Mouse (Mus musculus) testis, postnatal 14 days (tissue): ENCODE measurements around the gene Hoxc11.

ENCODE experiments used
- DNase-seq: peaks from one replicate; pipeline ENCODE4 v3.0.0; 2021; ENCODE audit warnings: low spot score

The Hoxc11 gene

DNA sequence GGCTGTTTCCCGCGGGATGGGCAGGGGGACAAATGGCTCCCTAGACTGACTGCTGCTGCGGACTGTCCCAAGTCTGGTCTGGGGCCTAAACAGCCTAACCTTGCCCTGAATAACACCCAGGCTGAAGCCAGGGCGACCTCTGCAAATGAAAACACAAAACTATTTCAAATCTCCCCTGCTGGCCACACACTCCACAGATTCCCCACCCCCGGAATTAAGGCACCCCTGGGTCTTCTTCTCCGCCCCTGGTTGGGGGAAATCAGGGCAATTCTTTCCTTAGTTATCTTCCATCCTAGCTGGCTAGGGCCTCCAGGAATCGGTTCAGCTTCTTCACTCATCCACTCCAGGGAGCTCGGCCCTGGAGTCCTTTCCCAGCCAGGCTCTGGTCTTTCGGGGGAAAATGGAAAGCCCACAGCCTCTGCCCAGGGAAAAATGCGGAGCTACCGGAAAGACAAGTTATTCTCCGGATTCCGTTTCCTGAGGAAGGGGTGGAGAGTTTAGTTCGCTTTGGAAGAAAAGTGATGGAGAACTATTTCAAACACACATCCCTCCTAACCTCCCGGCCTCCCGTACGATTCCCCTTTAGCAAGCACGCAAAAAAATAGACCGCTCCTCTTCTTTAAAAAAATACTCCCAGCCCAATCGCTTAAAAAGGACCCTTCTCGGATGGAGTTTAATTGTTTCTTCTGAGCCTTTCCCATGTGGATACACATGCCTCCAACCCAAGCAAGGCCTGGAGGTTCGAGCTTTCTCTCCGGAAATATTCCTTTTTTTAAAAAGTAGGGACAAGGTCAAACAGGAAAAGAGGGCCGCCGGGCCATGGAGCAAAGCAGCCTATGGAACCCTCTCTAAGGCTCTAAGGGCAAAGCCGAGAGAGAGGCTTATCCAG is 11.0 kb downstream of the Hoxc11 start:
- DNase-seq: no peak

DNA sequence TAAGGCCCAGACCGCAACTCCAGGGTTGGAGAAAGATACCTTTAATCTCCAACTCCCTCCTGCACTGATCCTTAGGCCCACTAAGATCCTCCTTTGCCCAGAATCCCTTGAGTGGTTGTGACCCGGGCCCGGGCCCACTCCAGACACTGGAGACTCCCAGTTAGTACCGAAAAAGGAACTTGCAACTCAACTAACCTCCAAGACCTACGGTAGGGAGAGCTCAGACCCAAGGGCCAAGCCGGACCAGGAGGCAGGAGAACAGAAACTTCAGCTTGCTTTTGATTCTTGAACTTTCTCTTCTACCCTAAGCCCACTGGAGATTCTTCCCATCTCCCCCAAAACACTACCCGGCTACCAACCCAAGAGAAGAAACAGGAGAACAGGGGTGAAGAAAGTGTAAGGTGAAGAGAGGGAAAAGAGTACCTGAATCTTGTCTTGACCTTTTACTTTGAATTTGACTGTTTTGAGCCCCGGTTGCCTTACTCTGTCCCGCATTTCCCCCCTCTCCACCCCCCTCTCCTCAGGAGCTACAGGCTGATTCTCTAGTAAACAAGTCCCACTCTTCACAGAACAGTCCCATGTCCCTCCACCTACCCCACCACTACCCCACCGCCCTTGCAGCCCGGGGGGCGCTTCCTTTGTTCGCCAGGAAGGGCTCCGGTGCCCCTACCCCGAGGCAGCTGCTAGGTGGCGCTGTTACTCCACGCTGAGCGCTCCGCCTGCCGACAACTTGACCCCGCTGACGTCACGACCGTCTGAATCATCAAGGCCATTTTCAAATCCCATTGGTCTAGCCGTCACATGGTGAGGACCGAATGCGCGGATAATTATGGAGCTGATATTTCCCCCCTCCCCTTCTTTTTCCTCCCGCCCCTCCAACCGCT is 11.9 kb downstream of the Hoxc11 start:
- DNase-seq: peak; percentile 84

GRCm38 (mm10) chr15:102966776-102967311 is 12.6 kb downstream of the Hoxc11 start, which contains the start of gene Hoxc10:
Gene Hoxc10 (plus strand): TSS chr15:102966796.
- no peak for DNase-seq

DNA sequence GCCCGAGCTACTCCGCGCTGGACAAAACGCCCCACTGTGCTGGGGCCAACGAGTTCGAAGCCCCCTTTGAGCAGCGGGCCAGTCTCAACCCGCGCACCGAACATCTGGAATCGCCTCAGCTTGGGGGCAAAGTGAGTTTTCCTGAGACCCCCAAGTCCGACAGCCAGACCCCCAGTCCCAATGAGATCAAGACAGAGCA is 13.0 kb downstream of the Hoxc11 start, which contains the start of gene Hoxc5:
Gene Hoxc5, plus strand, starts transcription at position 132 of the 199 bp plus-strand sequence.
- no peak for DNase-seq

DNA sequence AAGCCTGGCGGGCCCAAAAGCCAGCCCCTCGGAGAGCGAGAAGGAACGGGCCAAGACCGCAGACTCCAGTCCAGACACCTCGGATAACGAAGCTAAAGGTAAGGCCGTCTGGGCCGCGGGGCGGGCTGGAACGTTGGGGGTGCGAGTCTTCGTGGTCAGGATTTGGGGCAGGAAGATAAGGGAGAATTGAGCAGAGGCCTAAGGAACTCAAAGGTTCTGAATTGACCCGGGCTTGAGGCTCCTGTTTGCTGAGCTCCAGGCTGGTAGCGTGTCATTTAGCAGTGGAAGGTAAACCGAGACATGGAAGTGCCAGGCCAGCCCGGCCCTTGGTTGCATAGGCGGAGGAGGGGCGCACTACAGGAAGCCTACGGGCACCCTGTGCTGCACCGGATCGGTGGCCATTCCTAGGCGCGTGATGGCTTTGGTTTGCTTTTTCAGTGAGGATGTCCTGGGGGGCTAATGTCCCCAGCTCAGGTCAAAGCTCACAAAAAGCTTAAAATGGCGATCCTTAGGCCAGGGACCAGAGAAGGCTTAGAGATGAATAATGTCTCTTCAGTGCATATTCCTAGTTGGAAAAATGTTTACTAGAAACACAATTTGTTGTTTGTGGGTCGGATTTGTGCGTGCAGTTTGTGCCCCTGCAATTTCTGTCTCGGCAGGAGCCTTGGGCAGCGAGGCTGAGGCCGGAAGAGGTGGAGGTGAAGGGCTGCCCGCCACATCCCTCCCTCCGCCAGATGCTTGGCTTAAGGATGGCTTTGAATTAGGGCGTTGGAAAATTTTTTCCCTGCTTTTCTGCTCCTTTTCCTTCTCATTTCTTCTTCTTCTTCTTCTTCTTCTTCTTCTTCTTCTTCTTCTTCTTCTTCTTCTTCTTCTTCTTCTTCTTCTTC is 13.5 kb downstream of the Hoxc11 start:
- no peak for DNase-seq

DNA sequence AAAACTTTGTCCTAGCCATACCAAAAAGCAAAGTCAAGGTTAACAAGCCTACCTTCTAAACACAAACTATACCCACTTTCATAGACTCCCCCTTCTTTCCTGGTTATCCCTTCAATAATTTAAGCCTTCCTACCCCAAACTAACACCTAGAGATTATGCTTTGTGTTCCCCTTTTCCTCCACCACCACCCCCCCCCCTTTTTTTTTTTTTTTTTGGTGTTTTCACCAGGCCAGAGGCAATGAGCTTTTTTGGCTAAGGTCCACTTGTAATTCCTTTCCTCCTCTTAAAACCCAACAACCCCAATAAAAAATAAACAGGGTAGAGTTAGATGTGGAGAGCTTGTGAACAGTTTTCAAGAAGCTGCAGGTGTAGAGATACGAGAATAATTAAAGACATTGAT is 15.1 kb downstream of the Hoxc11 start:
- no peak for DNase-seq

DNA sequence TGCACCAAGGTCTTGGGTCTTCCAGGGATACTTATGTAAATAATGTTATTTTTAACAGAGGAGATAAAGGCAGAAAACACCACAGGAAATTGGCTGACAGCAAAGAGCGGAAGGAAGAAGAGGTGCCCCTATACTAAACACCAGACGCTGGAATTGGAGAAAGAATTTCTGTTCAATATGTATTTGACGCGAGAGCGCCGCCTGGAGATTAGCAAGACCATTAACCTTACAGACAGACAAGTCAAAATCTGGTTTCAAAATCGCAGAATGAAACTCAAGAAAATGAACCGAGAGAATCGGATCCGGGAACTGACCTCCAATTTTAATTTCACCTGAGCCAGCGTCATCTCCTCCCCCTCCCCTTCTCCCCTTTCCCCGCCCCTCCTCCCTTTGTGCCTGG is 16.5 kb downstream of the Hoxc11 start:
- DNase-seq: no peak

GRCm38 (mm10) chr15:102972254-102972653 is 18.0 kb downstream of the Hoxc11 start:
- no peak for DNase-seq

DNA sequence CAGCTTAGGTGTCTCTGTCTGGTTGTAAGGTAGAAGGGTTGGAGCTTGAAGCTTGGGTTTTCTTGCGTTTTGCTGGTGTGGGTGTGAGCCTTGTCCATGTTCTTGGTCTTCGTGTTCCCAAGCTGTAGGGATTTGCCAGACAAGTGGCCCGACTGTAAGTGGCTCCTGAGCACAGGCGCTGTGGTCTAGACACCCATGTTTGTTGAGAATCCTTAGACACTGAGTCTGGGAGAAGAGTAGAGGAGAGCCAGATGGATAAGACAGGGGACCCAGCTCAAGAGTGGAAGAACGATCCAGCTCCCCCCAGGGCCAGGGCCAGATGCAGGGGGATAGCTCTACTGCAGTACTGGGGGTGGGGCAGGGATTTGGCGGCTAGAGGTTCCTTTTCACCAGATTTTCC is 18.5 kb downstream of the Hoxc11 start:
- DNase-seq: no peak

DNA sequence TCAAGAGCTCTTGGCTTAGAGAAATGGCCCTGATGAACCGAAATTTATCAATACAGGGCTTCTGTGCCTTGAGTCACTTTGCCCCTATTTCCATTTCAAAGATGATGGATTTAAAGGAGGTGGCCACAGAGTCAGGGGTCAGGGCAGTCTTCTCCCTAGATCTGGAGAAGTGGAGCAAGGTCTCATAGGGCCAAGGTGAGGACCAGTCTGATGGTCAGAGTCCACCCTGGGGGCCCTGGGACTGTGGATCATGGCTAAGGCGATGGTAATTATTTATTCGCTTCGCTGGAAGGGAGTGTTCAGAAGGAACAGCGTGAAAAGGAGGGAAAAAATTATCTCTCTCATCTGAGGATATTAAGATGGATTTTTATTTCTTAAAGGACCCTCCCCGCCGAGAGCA is 20.8 kb downstream of the Hoxc11 start:
- DNase-seq: no peak

GRCm38 (mm10) chr15:102975688-102976111 is 21.5 kb downstream of the Hoxc11 start:
- DNase-seq: no peak

GRCm38 (mm10) chr15:102976171-102976570 is 21.9 kb downstream of the Hoxc11 start, which contains the start of gene Hoxc9:
Gene Hoxc9 (plus strand): TSS chr15:102976439.
- no peak for DNase-seq

GRCm38 (mm10) chr15:102976631-102977422 is 22.6 kb downstream of the Hoxc11 start:
- DNase-seq: no peak

DNA sequence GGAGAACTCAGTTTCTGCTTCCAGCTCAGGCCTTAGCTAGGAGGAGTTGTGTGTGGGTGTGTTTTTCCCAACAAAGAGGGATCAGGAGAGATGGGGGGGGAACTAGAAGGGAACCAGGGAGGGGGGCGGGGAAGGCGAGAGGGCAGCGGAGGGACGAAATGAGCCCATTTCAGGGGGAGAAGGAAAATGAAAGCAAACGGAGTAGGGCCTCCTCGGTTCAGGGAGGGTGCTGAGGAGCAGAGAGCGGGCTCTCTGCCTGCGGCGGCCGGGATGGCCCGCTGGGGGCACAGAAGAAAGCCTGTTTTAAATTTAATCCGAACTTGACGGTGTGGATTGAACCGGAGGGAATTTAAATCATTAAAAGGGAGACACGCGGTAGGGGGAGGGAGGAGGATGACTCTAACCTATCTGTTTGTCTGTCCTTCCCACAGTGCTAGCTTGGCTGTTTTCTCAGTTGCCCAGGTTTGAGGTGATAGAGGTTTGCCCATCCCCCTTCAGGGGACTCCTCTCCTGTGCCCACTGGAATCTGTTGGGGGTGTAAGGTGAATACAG is 23.3 kb downstream of the Hoxc11 start:
- DNase-seq: no peak

- DNase-seq: no peak
Measured at GRCm38 (mm10) chr15:102978615-102979515, 24.6 kb downstream of the Hoxc11 start.

DNA sequence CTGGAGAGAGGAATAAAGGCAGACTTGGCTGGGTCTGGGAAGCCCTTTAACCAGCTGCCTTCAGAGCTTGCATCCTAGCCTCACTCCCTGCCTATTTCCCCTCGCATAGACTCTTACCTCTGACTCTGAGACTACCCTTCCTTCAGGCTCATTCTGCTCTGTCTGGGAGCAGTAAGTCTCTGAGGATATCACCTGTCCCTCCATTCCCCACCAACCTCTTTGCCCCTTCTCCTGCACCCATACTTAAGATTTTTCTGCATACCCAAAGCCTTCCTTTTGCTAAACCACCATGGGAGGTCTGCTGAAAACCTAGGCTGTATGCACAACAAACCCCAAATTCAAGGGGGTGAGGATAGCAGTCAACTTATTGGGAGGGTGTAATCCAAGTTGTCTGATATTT is 25.7 kb downstream of the Hoxc11 start:
- no peak for DNase-seq

GRCm38 (mm10) chr15:102980352-102980751 is 26.1 kb downstream of the Hoxc11 start:
- no peak for DNase-seq

- no peak for DNase-seq
Measured at GRCm38 (mm10) chr15:102980912-102981311, 26.7 kb downstream of the Hoxc11 start.
